Mouse (Mus musculus) midbrain, postnatal 0 days (tissue): ENCODE data around the gene Plekhh3. TPM values are rescaled to one million over a fixed set of nuclear protein-coding genes. Genes with fewer than 3 reads are reported as not detected.

Experiments used
- ATAC-seq: fragments of 200-750 bp; cut with Nextera tagmentation; 2 replicates; pipeline ENCODE4 v1.8.0; 2017; ENCODE audit warnings: moderate number of reproducible peaks, mild to moderate bottlenecking, moderate TSS enrichment, moderate library complexity; ENCODE audit not compliant: low FRiP score
- DNase-seq: peaks from one replicate; pipeline ENCODE4 v3.0.0-alpha.2; 2015; ENCODE audit warnings: low spot score
- H3K27ac ChIP-seq: fragments of 300-500 bp; sonication (generic); 2 replicates; pipeline ENCODE4 v1.5.1; 2014; ENCODE audit warnings: low read depth, mild to moderate bottlenecking, low read length, mixed read lengths
- H3K27me3 ChIP-seq: fragments of 300-500 bp; sonication (generic); 2 replicates; pipeline ENCODE4 v1.6.1; 2014; ENCODE audit warnings: low read length, control low read depth, mixed read lengths; ENCODE audit not compliant: insufficient read depth
- H3K36me3 ChIP-seq: fragments of 300-500 bp; sonication (generic); 2 replicates; pipeline ENCODE4 v1.6.1; 2014; ENCODE audit warnings: low read length, control low read depth, mixed read lengths; ENCODE audit not compliant: insufficient read depth
- H3K4me1 ChIP-seq: fragments of 300-500 bp; sonication (generic); 2 replicates; pipeline ENCODE4 v1.6.1; 2014; ENCODE audit warnings: mild to moderate bottlenecking, control low read depth, antibody characterized with exemption, low read length, mixed read lengths; ENCODE audit not compliant: insufficient read depth
- H3K4me2 ChIP-seq: fragments of 300-500 bp; sonication (generic); 2 replicates; pipeline ENCODE4 v1.6.1; 2014; ENCODE audit warnings: low read depth, mild to moderate bottlenecking, low read length, mixed read lengths; ENCODE audit not compliant: poor library complexity, severe bottlenecking
- H3K4me3 ChIP-seq: fragments of 300-500 bp; sonication (generic); 2 replicates; pipeline ENCODE4 v1.5.1; 2014; ENCODE audit warnings: low read depth, mild to moderate bottlenecking, low read length, moderate library complexity
- H3K9ac ChIP-seq: fragments of 300-500 bp; sonication (generic); replicated peaks from 2 replicates; pipeline ENCODE4 v1.6.1; 2014; ENCODE audit warnings: mild to moderate bottlenecking, low read length, moderate library complexity, mixed read lengths; ENCODE audit not compliant: poor library complexity, severe bottlenecking
- H3K9me3 ChIP-seq: fragments of 300-500 bp; sonication (generic); 2 replicates; pipeline ENCODE4 v1.6.1; 2016; ENCODE audit warnings: low read length, control low read depth
- CTCF ChIP-seq: IDR thresholded peaks from 2 replicates; pipeline ENCODE4 v1.5.1; 2016; ENCODE audit warnings: antibody characterized with exemption, mild to moderate bottlenecking
- WGBS: fragments of 180-500 bp; shearing (Covaris S2); extraction: QIAGEN DNeasy Blood & Tissue Kit; methylation state at CpG from one replicate; pipeline ENCODE4 v1.1.7; 2014; 5-methylcytosine and 5-hydroxymethylcytosine counted together
- polyA plus RNA-seq: library from polyadenylated mRNA; unstranded; fragments of >200 nt; fragmentation: Nextera tagmentation; extraction: Ambion mirVana; gene quantifications from 2 replicates; pipeline ENCODE4 v1.2.1, GENCODE M21; 2015
- total RNA-seq: library from RNA; depleted of rRNA; stranded (reverse); fragments of >200 nt; gene quantifications from 2 replicates; pipeline ENCODE4 v1.2.3, GENCODE M21; 2014

Plekhh3 gene
- total and polyA plus RNA-seq, 2 experiments from 2014 or later, result 5.8 to 23.4 TPM

DNA sequence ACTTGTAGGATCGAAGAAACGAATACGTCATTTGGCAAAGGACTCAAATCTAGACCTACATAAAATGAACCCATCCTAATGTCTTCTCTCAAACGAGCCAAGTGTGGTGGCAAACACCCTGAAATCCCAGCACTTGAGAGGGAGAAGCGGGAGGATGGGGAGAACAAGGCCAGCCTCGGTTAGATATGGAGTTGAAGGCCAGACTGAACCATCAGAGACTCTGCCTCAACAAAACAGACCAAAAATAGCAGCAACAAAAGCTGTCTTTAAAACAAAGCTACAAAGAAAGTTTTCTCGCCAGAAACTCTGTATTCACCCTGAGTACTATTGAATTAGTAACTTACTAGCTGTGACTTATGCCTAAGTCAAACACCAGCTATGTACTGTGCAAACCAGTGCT, 34.2 kb downstream of the Plekhh3 start:
- Histone ChIP-seq H3K9me3 (no peaks in the 10 kb centered on the region), H3K36me3 (no peaks in the 10 kb centered on the region), H3K4me3 (no peak overlapping the region), H3K4me2 (no peak overlapping the region), H3K4me1 (no peaks in the 10 kb centered on the region), H3K27ac (no peak overlapping the region), H3K9ac (no peak overlapping the region), H3K27me3 (no peaks in the 10 kb centered on the region)
- TF ChIP-seq CTCF, result no peak
- WGBS, result 76% methylated on average over 7 of the region's 7 CpGs
- no peak for DNase-seq
- no peak for ATAC-seq

DNA sequence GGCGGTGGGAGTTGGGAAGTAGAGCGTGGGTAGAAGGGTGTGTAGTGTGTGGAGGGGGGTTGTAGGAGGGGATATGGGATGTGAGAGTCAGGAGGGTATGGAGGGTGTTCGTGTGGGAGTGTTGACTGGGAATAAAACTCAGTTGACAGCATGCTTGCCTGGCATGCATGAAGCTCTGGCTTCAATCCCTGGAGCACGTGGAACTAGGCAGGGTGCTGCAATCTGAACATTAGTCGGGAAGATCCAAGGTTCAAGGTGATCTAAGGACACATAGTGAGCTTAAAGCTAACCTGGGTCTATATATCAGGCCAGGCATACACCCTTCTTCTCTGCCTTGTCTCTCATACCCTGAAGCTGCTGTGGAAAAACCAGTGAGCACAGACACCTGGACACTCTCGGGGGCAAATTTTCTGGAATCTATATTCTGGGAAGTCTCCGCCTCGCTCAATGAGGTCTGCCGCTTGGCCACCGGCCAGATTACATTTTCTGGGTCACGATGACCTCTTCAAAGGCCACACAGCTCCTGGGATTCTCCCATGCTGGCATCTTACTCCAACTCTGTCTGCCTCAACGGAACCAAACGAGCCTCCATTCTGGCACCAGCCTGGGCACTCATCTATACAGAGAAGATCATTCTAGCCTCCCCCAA, 36.8 kb downstream of the Plekhh3 start:
- Histone ChIP-seq H3K4me3 (no peak overlapping the region), H3K36me3 (no peaks in the 10 kb centered on the region), H3K9me3 (no peaks in the 10 kb centered on the region), H3K4me1 (no peaks in the 10 kb centered on the region), H3K4me2 (no peak overlapping the region), H3K9ac (no peak overlapping the region), H3K27ac (no peak overlapping the region), H3K27me3 (no peaks in the 10 kb centered on the region)
- 81% methylated on average over 13 of the region's 13 CpGs for WGBS
- no peak for DNase-seq
- ATAC-seq, result no peak
- TF ChIP-seq CTCF, result no peak

DNA sequence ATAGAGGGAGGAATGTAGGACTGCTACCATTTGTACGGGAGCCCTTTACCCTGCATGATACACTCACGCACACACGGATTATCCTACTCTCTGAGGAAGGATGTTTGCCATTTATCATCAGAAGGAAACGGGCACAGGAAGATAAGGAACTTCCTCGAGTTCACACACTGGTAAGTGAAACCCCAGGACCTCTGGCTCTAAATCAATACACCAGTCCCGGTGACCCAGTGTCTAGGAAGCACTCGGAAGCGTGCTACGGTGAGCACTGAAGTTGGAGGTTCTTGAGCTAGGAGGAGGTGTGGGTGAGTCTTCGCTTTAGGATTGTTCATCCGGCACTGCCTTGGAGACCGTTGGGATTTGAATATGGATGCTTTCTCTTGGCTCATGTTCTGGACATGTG, 38.1 kb downstream of the Plekhh3 start:
- no peak for TF ChIP-seq CTCF
- Histone ChIP-seq H3K4me1 (no peaks in the 10 kb centered on the region), H3K27ac (no peak overlapping the region), H3K36me3 (no peaks in the 10 kb centered on the region), H3K4me2 (no peak overlapping the region), H3K4me3 (no peak overlapping the region), H3K9me3 (no peaks in the 10 kb centered on the region), H3K27me3 (no peaks in the 10 kb centered on the region), H3K9ac (no peak overlapping the region)
- DNase-seq (no peak), ATAC-seq (no peak)
- 83% methylated on average over 12 of the region's 12 CpGs for WGBS

DNA sequence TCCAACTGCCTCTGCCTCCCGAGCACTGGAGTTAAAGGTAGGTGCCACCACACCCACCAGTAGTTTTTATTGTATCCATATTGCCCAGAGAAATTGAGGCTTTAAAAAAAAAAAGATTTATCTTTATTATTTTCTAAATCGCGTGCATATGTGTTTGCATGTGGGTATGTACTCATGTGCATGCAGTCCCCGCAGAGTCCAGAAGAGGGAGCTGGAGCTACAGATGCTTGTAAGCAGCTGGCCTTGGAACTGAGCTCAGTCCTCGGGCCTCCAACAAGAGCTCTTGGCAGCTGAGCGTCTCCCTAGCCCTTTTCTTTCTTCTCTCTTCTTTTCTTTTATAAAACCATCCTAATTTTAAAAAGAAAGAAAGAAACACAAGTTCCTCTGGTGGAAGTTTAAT, 39.5 kb downstream of the Plekhh3 start:
- TF ChIP-seq CTCF, result peak; percentile 57
- Histone ChIP-seq H3K4me3 (no peak overlapping the region), H3K36me3 (no peaks in the 10 kb centered on the region; the same call in 1 of the 2 replicates), H3K9ac (no peak overlapping the region), H3K4me1 (no peaks in the 10 kb centered on the region), H3K27me3 (no peaks in the 10 kb centered on the region), H3K4me2 (no peak overlapping the region), H3K27ac (no peak overlapping the region), H3K9me3 (no peaks in the 10 kb centered on the region)
- 87% methylated on average over 6 of the region's 6 CpGs for WGBS
- DNase-seq, result peak; percentile 62
- no peak for ATAC-seq

DNA sequence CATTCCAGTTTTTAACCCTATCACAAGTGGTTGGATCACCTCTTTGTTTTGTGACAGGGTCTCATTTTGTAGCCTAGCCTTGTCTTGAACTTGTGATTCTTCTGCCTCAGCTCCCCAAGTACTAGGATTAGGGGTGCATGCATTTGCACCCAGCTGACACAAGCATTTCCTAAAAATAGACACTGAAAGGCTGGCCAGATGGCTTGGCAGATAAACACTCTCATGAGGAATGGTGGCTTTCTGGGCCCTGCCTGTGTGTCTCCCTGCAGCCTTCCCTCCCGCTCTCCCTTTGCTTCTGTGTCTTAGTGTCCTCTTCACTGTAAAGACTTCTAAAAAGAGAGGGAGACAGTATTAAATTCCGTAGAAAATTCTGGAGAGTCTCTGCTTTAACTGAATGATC, 40.0 kb downstream of the Plekhh3 start:
- Histone ChIP-seq H3K9me3 (no peaks in the 10 kb centered on the region), H3K27ac (no peak overlapping the region), H3K36me3 (peaks cover 5% of the 10 kb centered on the region), H3K4me2 (no peak overlapping the region), H3K27me3 (no peaks in the 10 kb centered on the region), H3K9ac (no peak overlapping the region), H3K4me1 (no peaks in the 10 kb centered on the region), H3K4me3 (no peak overlapping the region)
- DNase-seq (no peak), ATAC-seq (no peak)
- WGBS, result 91% methylated on average over 2 of the region's 2 CpGs
- TF ChIP-seq CTCF, result no peak

DNA sequence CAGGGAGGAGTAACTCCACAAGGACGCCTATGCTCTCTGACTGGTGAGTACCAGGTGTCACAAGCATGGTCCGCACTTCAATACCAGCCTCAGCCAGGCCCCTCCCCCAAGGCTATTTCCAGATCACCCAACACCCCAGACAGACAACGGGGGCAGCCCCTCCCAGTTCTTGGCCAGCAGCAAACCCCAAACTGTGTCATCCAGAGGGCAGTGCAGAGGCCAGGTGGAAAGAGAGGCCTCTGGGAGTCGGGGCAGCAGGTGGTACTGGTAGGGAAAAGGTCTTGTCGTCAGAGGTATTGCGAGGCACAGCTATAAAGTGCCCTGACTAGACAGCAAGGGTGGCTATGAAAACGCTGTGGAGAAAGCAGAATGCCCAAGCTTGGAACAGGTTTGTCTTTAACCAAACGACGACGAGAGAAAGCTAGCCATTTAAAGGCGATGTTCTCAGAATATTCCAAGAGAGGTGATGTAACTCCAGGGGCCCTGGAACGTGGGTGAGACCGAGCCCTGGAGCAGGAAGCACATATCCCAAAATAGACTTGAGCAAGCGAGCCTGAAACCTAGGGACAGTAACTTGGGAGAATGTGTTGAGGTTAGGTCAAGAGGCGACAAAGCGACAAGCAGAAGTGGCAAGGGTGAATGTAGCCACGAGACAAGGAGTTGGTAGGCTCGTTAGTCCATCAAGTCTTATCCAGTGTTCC, 40.9 kb downstream of the Plekhh3 start:
- Histone ChIP-seq H3K4me3 (no peak overlapping the region), H3K27ac (no peak overlapping the region), H3K9me3 (no peaks in the 10 kb centered on the region), H3K9ac (no peak overlapping the region), H3K27me3 (no peaks in the 10 kb centered on the region), H3K36me3 (peaks cover 9% of the 10 kb centered on the region), H3K4me2 (no peak overlapping the region), H3K4me1 (no peaks in the 10 kb centered on the region)
- no peak for TF ChIP-seq CTCF
- DNase-seq (no peak), ATAC-seq (no peak)
- 55% methylated on average over 18 of the region's 18 CpGs for WGBS
